Mouse (Mus musculus): ENCODE data around the gene Olfr131. TPM values are rescaled to one million over a fixed set of nuclear protein-coding genes. Genes with fewer than 3 reads are reported as not detected.
"Not testable (repeated sequence)": the region's sequence is repeated elsewhere in the genome, so short reads cannot be mapped to it uniquely, and the experiment has no call there.

The Olfr131 gene
- not detected in 2 replicates for polyA plus RNA-seq (2015; fragmentation: Nextera tagmentation; extraction: Ambion mirVana)

GRCm38 (mm10) chr17:38088593-38088992 lies at the start of gene Olfr131:
Olfr131 (minus strand) TSS chr17:38088693.
- Histone ChIP-seq H3K4me2 (no peak within 1 kb of the TSS), H3K36me3 (no peaks in the 10 kb centered on the region), H3K9me3 (no peaks in the 10 kb centered on the region), H3K27me3 (no peaks in the 10 kb centered on the region), H3K9ac (no peak within 1 kb of the TSS), H3K4me3 (no peak within 1 kb of the TSS), H3K27ac (replicated peaks) (no peak within 1 kb of the TSS), H3K4me1 (replicated peaks) (no peaks in the 10 kb centered on the region)
- ATAC-seq (ENCODE audit: low FRiP score, low read depth): no peak

GRCm38 (mm10) chr17:38134426-38134825 lies 45.9 kb upstream of the Olfr131 start, which contains the start of gene Olfr132:
Olfr132 (minus strand) TSS chr17:38134526.
- H3K4me2 ChIP-seq: no peak within 1 kb of the TSS
- H3K36me3 ChIP-seq: no peaks in the 10 kb centered on the region
- 74% methylated on average over 1 of the region's 1 CpGs for WGBS
- no peak within 1 kb of the TSS for H3K4me3 ChIP-seq
- no peak within 1 kb of the TSS for H3K9ac ChIP-seq
- ATAC-seq (ENCODE audit: low FRiP score, low read depth): no peak
- H3K9me3 ChIP-seq: no peaks in the 10 kb centered on the region
- no peaks in the 10 kb centered on the region for H3K4me1 ChIP-seq (replicated peaks)
- H3K27me3 ChIP-seq: no peaks in the 10 kb centered on the region
- H3K27ac ChIP-seq (replicated peaks): no peak within 1 kb of the TSS

- not testable (repeated sequence) for H3K36me3 ChIP-seq; H3K4me2 ChIP-seq; ATAC-seq (ENCODE audit: low FRiP score, low read depth); H3K9me3 ChIP-seq; H3K27me3 ChIP-seq; H3K4me1 ChIP-seq (replicated peaks); H3K9ac ChIP-seq; H3K4me3 ChIP-seq; H3K27ac ChIP-seq (replicated peaks)
- 63% methylated on average over 3 of the region's 3 CpGs for WGBS
Observed at GRCm38 (mm10) chr17:38125371-38125770, 36.9 kb upstream of the Olfr131 start.

GRCm38 (mm10) chr17:38124199-38124598 lies 35.7 kb upstream of the Olfr131 start:
- not testable (repeated sequence) for H3K9me3 ChIP-seq; H3K36me3 ChIP-seq; H3K4me2 ChIP-seq; ATAC-seq (ENCODE audit: low FRiP score, low read depth); H3K4me3 ChIP-seq; H3K4me1 ChIP-seq (replicated peaks); H3K27me3 ChIP-seq; H3K9ac ChIP-seq; H3K27ac ChIP-seq (replicated peaks)
- 85% methylated on average over 1 of the region's 1 CpGs for WGBS

GRCm38 (mm10) chr17:38082364-38082763 lies 6.1 kb downstream of the Olfr131 start:
- 81% methylated on average over 4 of the region's 4 CpGs for WGBS
- no peak overlapping the region for H3K4me3 ChIP-seq
- no peak overlapping the region for H3K4me2 ChIP-seq
- H3K27me3 ChIP-seq: no peaks in the 10 kb centered on the region
- no peak for ATAC-seq (ENCODE audit: low FRiP score, low read depth)
- H3K9ac ChIP-seq: no peak overlapping the region
- H3K4me1 ChIP-seq (replicated peaks): no peaks in the 10 kb centered on the region
- H3K36me3 ChIP-seq: no peaks in the 10 kb centered on the region
- no peak overlapping the region for H3K27ac ChIP-seq (replicated peaks)
- H3K9me3 ChIP-seq: no peaks in the 10 kb centered on the region

- H3K4me2 ChIP-seq: no peak within 1 kb of the TSS
- ATAC-seq (ENCODE audit: low FRiP score, low read depth): no peak
- no peaks in the 10 kb centered on the region for H3K4me1 ChIP-seq (replicated peaks)
- 92% methylated on average over 1 of the region's 1 CpGs for whole genome bisulfite sequencing
- H3K36me3 ChIP-seq: no peaks in the 10 kb centered on the region
- H3K4me3 ChIP-seq: no peak within 1 kb of the TSS
- no peaks in the 10 kb centered on the region for H3K27me3 ChIP-seq
- no peaks in the 10 kb centered on the region for H3K9me3 ChIP-seq
- no peak within 1 kb of the TSS for H3K27ac ChIP-seq (replicated peaks)
- H3K9ac ChIP-seq: no peak within 1 kb of the TSS
Observed at GRCm38 (mm10) chr17:38063621-38064020, 24.9 kb downstream of the Olfr131 start, which contains the start of gene Olfr130. Olfr130 (plus strand) TSS chr17:38063921.

GRCm38 (mm10) chr17:38059979-38060378 lies 28.5 kb downstream of the Olfr131 start, which contains the start of gene Olfr129:
Olfr129 (minus strand) TSS chr17:38060079.
- H3K4me2 ChIP-seq: no peak within 1 kb of the TSS
- 86% methylated on average over 1 of the region's 1 CpGs for WGBS
- no peak for ATAC-seq (ENCODE audit: low FRiP score, low read depth)
- no peaks in the 10 kb centered on the region for H3K9me3 ChIP-seq
- no peaks in the 10 kb centered on the region for H3K27me3 ChIP-seq
- H3K36me3 ChIP-seq: no peaks in the 10 kb centered on the region
- H3K4me3 ChIP-seq: no peak within 1 kb of the TSS
- no peak within 1 kb of the TSS for H3K9ac ChIP-seq
- no peaks in the 10 kb centered on the region for H3K4me1 ChIP-seq (replicated peaks)
- no peak within 1 kb of the TSS for H3K27ac ChIP-seq (replicated peaks)

Other genes with a start within 250 kb of the Olfr131 start
- not detected in 2 replicates for gene Olfr126, start 241.2 kb downstream of the Olfr131 start, polyA plus RNA-seq (2015; fragmentation: Nextera tagmentation; extraction: Ambion mirVana)
- not detected in 2 replicates for gene Olfr127, start 188.3 kb downstream of the Olfr131 start, polyA plus RNA-seq (2015; fragmentation: Nextera tagmentation; extraction: Ambion mirVana)
- not detected in 2 replicates for gene Olfr128, start 168.1 kb downstream of the Olfr131 start, polyA plus RNA-seq (2015; fragmentation: Nextera tagmentation; extraction: Ambion mirVana)
- gene Olfr761, start 135.6 kb downstream of the Olfr131 start, polyA plus RNA-seq (2015; fragmentation: Nextera tagmentation; extraction: Ambion mirVana): not detected in 2 replicates
- not detected in 2 replicates for gene Olfr129, start 28.6 kb downstream of the Olfr131 start, polyA plus RNA-seq (2015; fragmentation: Nextera tagmentation; extraction: Ambion mirVana)
- gene Olfr130, start 24.8 kb downstream of the Olfr131 start, polyA plus RNA-seq (2015; fragmentation: Nextera tagmentation; extraction: Ambion mirVana): not detected in 2 replicates
- not detected in 2 replicates for gene Olfr132, start 45.8 kb upstream of the Olfr131 start, polyA plus RNA-seq (2015; fragmentation: Nextera tagmentation; extraction: Ambion mirVana)
- not detected in 2 replicates for gene Olfr133, start 56.6 kb upstream of the Olfr131 start, polyA plus RNA-seq (2015; fragmentation: Nextera tagmentation; extraction: Ambion mirVana)
- not detected in 2 replicates for gene Olfr134, start 82.7 kb upstream of the Olfr131 start, polyA plus RNA-seq (2015; fragmentation: Nextera tagmentation; extraction: Ambion mirVana)
- not detected in 2 replicates for gene Olfr135, start 115.6 kb upstream of the Olfr131 start, polyA plus RNA-seq (2015; fragmentation: Nextera tagmentation; extraction: Ambion mirVana)
- gene Olfr138, start 172.3 kb upstream of the Olfr131 start, polyA plus RNA-seq (2015; fragmentation: Nextera tagmentation; extraction: Ambion mirVana): not detected in 2 replicates
- gene Olfr137, start 218.9 kb upstream of the Olfr131 start, polyA plus RNA-seq (2015; fragmentation: Nextera tagmentation; extraction: Ambion mirVana): not detected in 2 replicates
- gene Olfr136, start 241.1 kb upstream of the Olfr131 start, polyA plus RNA-seq (2015; fragmentation: Nextera tagmentation; extraction: Ambion mirVana): not detected in 2 replicates

All from hindbrain, embryonic 15.5 days (tissue).